ENCODE assay signal across 16 mouse cellular contexts in genomic region chr9:60454406-60455076, GRCm38 (mm10).
DNase-seq lines count a peak whose midpoint lies in the region; ATAC-seq and TF ChIP-seq lines count a peak whose summit lies in the region.
"Had no signal": no experiment of that assay in that cellular context is flagged by ENCODE, and none has a peak within 500 bp of the region (broad histone marks: within the 10 kb centered on the region; RNA-seq: fewer than 3 reads in every experiment).

No protein-coding gene starts in this region.

- ATAC-seq in lung, embryonic 15.5 days (ENCODE audit: borderline replicate concordance, extremely low read depth, low FRiP score, low TSS enrichment): no peak
- ATAC-seq in limb, embryonic 15.5 days (ENCODE audit: insufficient number of reproducible peaks, low FRiP score, low TSS enrichment, low read depth): peak; percentile 52; the same call in 1 of the 2 replicates
- ATAC-seq: forebrain, embryonic 13.5 days; intestine, postnatal 0 days; midbrain, embryonic 15.5 days had no signal

- H3K27ac ChIP-seq in lung, embryonic 15.5 days: peak overlapping the region; percentile 2; the same call in 1 of the 2 replicates
- H3K27ac ChIP-seq in gastrocnemius, adult 2 months: no peak overlapping the region
- peak overlapping the region; percentile 60 for H3K27ac ChIP-seq in limb, embryonic 15.5 days
- H3K27ac ChIP-seq: forebrain, embryonic 13.5 days; hindbrain, embryonic 15.5 days; layer of hippocampus, adult 2 months; limb, embryonic 13.5 days; midbrain, embryonic 15.5 days had no signal

- no peaks in the 10 kb centered on the region for H3K9me3 ChIP-seq in lung, embryonic 15.5 days
- no peaks in the 10 kb centered on the region for H3K9me3 ChIP-seq in limb, embryonic 15.5 days
- H3K9me3 ChIP-seq: forebrain, embryonic 13.5 days; hindbrain, embryonic 15.5 days; limb, embryonic 13.5 days; midbrain, embryonic 15.5 days had no signal

- H3K4me2 ChIP-seq in lung, embryonic 15.5 days: no peak overlapping the region
- H3K4me2 ChIP-seq in limb, embryonic 15.5 days: no peak overlapping the region
- H3K4me2 ChIP-seq: forebrain, embryonic 13.5 days; hindbrain, embryonic 15.5 days; limb, embryonic 13.5 days; midbrain, embryonic 15.5 days had no signal

- intact Hi-C loops in heart, postnatal 36 days (cut with DNase I): no loop called here
- intact Hi-C loops in gastrocnemius, adult 2 months (cut with DNase I): no loop called here

- no peak overlapping the region for H3K4me3 ChIP-seq in lung, embryonic 15.5 days
- H3K4me3 ChIP-seq in gastrocnemius, adult 2 months: no peak overlapping the region
- no peak overlapping the region for H3K4me3 ChIP-seq in limb, embryonic 15.5 days
- H3K4me3 ChIP-seq: forebrain, embryonic 13.5 days; hindbrain, embryonic 15.5 days; layer of hippocampus, adult 2 months; limb, embryonic 13.5 days; midbrain, embryonic 15.5 days had no signal

- WGBS in lung, embryonic 15.5 days: 74% methylated on average over 13 of the region's 13 CpGs
- WGBS in limb, embryonic 15.5 days: 53% methylated on average over 13 of the region's 13 CpGs

- no peaks in the 10 kb centered on the region for H3K36me3 ChIP-seq in lung, embryonic 15.5 days
- H3K36me3 ChIP-seq in limb, embryonic 15.5 days: no peaks in the 10 kb centered on the region
- H3K36me3 ChIP-seq: hindbrain, embryonic 15.5 days; limb, embryonic 13.5 days; midbrain, embryonic 15.5 days had no signal

- H3K27me3 ChIP-seq in lung, embryonic 15.5 days: no peaks in the 10 kb centered on the region
- no peaks in the 10 kb centered on the region for H3K27me3 ChIP-seq in limb, embryonic 15.5 days
- H3K27me3 ChIP-seq: CH12.LX; forebrain, embryonic 13.5 days; hindbrain, embryonic 15.5 days had no signal

- TF ChIP-seq CTCF in gastrocnemius, adult 2 months (IDR thresholded peaks at IDR 0.05): no peak

- peaks cover 35% of the 10 kb centered on the region for H3K4me1 ChIP-seq in lung, embryonic 15.5 days
- H3K4me1 ChIP-seq in limb, embryonic 15.5 days: peaks cover 31% of the 10 kb centered on the region

- no peak overlapping the region for H3K9ac ChIP-seq in lung, embryonic 15.5 days
- H3K9ac ChIP-seq in limb, embryonic 15.5 days: no peak overlapping the region
- H3K9ac ChIP-seq: forebrain, embryonic 13.5 days; hindbrain, embryonic 15.5 days; limb, embryonic 13.5 days; midbrain, embryonic 15.5 days had no signal

- DNase-seq in heart, adult 18-20 months: peak; percentile 11 to 14
- no peak for DNase-seq in heart, postnatal 36 days
- no peak for DNase-seq in lung, postnatal 36 days
- DNase-seq in gastrocnemius, adult 2 months: peak; percentile 61
- no peak for DNase-seq in layer of hippocampus, adult 18-20 months (ENCODE audit: low spot score in 2 of 2)
- no peak for DNase-seq in right cerebral cortex, adult 2 months (ENCODE audit: low spot score in 2 of 2)
- DNase-seq: thymus, postnatal 4 days had no signal

Comparison
In these comparisons a context has a peak if more than half of its experiments do, and no peak if none do; other contexts are left out.
1. DNase-seq: peak in heart, adult 18-20 months (2 of 2) and gastrocnemius, adult 2 months (single experiment); none in heart, postnatal 36 days (0 of 2), lung, postnatal 36 days (single experiment), layer of hippocampus, adult 18-20 months (0 of 2) and right cerebral cortex, adult 2 months (0 of 2).